Mouse (Mus musculus) lung, postnatal 0 days (tissue): Measurements from ENCODE around the gene Pam.

Experiments
- CTCF ChIP-seq: IDR thresholded peaks from 2 replicates; pipeline ENCODE4 v1.5.1; 2016; ENCODE audit warnings: antibody characterized with exemption, mild to moderate bottlenecking
- EP300 ChIP-seq: IDR thresholded peaks from 2 replicates; pipeline ENCODE4 v1.6.1; 2016; ENCODE audit warnings: antibody characterized with exemption, mild to moderate bottlenecking, control low read depth

- TF ChIP-seq EP300 (no peak), CTCF (0 out of 2 replicates have a peak, but pooled peaks have one; percentile 5)
These were observed 310.5 kb downstream of the Pam start for GRCm38 (mm10) chr1:97784928-97785327.
